Mouse (Mus musculus) limb, embryonic 13.5 days (tissue): ENCODE measurements around the gene Cxcl3. TPM values are rescaled to one million over a fixed set of nuclear protein-coding genes. Genes with fewer than 3 reads are reported as not detected.
"Not testable (repeated sequence)": the region's sequence is repeated elsewhere in the genome, so short reads cannot be mapped to it uniquely, and the experiment has no call there.

Source experiments
- ATAC-seq: fragments of 200-750 bp; cut with Nextera tagmentation; 2 replicates; pipeline ENCODE4 v1.8.0; 2017; ENCODE audit warnings: low read depth, moderate number of reproducible peaks, moderate TSS enrichment; ENCODE audit not compliant: low FRiP score
- H3K27ac ChIP-seq: fragments of 300-500 bp; sonication (generic); 2 replicates; pipeline ENCODE4 v1.5.1; 2015; ENCODE audit warnings: inconsistent platforms, mild to moderate bottlenecking, moderate library complexity
- H3K27me3 ChIP-seq: fragments of 300-500 bp; sonication (generic); 2 replicates; pipeline ENCODE4 v1.6.1; 2015; ENCODE audit warnings: mild to moderate bottlenecking, inconsistent platforms
- H3K36me3 ChIP-seq: fragments of 300-500 bp; sonication (generic); 2 replicates; pipeline ENCODE4 v1.6.1; 2015; ENCODE audit warnings: inconsistent platforms, mild to moderate bottlenecking, moderate library complexity
- H3K4me1 ChIP-seq: fragments of 300-500 bp; sonication (generic); 2 replicates; pipeline ENCODE4 v1.6.1; 2015; ENCODE audit warnings: inconsistent platforms
- H3K4me2 ChIP-seq: fragments of 300-500 bp; sonication (generic); replicated peaks from 2 replicates; pipeline ENCODE4 v1.6.1; 2015; ENCODE audit warnings: inconsistent platforms, mild to moderate bottlenecking, moderate library complexity
- H3K4me3 ChIP-seq: fragments of 300-500 bp; sonication (generic); 2 replicates; pipeline ENCODE4 v1.5.1; 2015; ENCODE audit warnings: moderate library complexity, mild to moderate bottlenecking, inconsistent platforms
- H3K9ac ChIP-seq: fragments of 300-500 bp; sonication (generic); 2 replicates; pipeline ENCODE4 v1.6.1; 2015; ENCODE audit warnings: mild to moderate bottlenecking, inconsistent platforms
- H3K9me3 ChIP-seq: fragments of 300-500 bp; sonication (generic); 2 replicates; pipeline ENCODE4 v1.6.1; 2016; ENCODE audit warnings: inconsistent platforms
- WGBS: fragments of 180-500 bp; shearing (Covaris S2); methylation state at CpG from one replicate; pipeline ENCODE4 v1.1.7; 2015; 5-methylcytosine and 5-hydroxymethylcytosine counted together
- polyA plus RNA-seq: library from polyadenylated mRNA; unstranded; fragments of >200 nt; fragmentation: Nextera tagmentation; extraction: Ambion mirVana; gene quantifications from 2 replicates; pipeline ENCODE4 v1.2.1, GENCODE M21; 2015

Cxcl3 gene
- polyA plus RNA-seq, 1 experiment from 2014 or later, result 0.52 TPM

DNA sequence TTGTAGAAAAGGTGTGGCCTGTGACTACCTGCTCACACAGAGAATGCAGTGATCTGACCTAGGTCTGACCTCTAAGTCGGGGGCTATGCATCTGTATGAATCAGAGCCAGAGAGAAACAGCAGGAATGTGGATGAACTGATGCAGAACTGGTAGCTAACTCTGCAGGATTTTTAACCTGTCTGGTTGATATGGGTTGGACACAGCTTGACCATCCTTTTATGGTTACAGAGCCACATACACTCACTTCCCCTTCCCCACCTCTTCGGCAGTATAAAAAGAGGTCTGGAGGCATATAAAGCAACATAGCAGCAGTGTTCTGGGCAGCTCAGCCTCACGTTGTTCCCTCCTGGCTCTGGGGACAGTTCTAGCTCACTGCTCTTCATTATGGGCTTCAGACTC lies 17.7 kb upstream of the Cxcl3 start, which contains the start of gene Ppbp:
TSS of gene Ppbp (plus strand) at position 301 of the 400 bp plus-strand sequence.
- no peaks in the 10 kb centered on the region for H3K9me3 ChIP-seq
- ATAC-seq, result no peak
- no peak within 1 kb of the TSS for H3K4me2 ChIP-seq
- H3K4me1 ChIP-seq, result peaks cover 6% of the 10 kb centered on the region; the same call in 1 of the 2 replicates
- H3K27ac ChIP-seq, result no peak within 1 kb of the TSS
- H3K9ac ChIP-seq, result no peak within 1 kb of the TSS
- peaks cover 22% of the 10 kb centered on the region for H3K27me3 ChIP-seq
- WGBS, result 52% methylated on average over 3 of the region's 3 CpGs
- no peaks in the 10 kb centered on the region for H3K36me3 ChIP-seq
- no peak within 1 kb of the TSS for H3K4me3 ChIP-seq

DNA sequence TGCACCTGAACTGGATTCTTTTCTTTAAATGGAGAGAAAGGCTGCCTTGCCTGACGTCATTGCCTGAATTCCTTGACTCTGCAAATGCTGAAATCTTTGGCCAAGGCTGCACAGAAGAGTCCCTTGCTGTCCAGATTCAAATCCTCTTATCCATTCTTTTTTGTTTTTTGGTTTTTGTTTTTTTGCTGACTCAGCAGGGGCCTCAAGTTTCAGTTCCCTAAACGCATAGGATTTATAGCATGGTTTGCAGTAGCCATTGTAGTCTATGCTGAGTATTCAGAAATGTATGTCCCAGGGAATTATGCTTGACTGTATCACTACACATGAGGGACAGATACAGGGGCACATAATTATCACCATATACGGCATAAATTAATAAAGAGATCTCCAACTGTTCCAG lies 14.5 kb upstream of the Cxcl3 start:
- no peak for ATAC-seq
- no peaks in the 10 kb centered on the region for H3K9me3 ChIP-seq
- H3K27me3 ChIP-seq, result peaks cover 16% of the 10 kb centered on the region
- no peaks in the 10 kb centered on the region for H3K36me3 ChIP-seq
- no peak overlapping the region for H3K4me3 ChIP-seq
- WGBS, result 60% methylated on average over 3 of the region's 3 CpGs
- peaks cover 6% of the 10 kb centered on the region; the same call in 1 of the 2 replicates for H3K4me1 ChIP-seq
- H3K4me2 ChIP-seq, result no peak overlapping the region
- no peak overlapping the region for H3K27ac ChIP-seq
- H3K9ac ChIP-seq, result no peak overlapping the region

DNA sequence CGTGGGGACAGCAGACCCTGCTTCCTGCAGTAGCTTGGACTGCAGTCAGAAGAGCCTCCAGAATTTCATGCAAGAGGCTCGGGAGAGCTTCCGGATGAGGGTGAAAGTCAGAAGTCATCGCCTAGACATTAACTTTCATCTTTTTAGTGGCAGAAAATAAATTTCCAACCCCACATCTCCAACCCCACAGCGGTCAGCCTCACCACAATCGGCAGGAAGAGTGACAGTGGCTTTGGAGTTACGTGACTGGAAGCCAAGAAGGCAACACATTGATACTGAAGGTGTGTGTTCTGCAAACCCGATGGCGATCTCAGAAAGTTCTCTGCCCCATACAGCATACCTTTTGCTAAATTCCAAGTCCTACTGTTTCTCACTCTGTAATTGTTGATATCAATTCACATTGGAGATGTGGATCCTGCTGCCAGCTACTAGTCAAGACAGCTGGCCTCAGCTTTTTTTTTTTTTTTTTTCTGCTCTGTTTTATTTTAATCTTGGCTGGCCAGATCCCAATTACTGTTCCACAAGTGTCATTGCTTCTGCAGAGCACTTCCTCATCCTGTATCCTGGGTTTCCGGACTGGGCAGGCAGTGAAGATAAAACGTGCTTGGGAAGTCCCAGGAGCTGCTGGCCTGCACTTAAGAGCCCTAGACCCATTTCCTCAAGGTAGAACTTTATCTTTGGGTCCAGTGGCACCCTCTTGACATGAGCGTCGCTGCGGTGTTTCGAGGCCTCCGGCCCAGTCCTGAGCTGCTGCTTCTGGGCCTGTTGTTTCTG lies 13.8 kb upstream of the Cxcl3 start, which contains the start of gene Pf4:
TSS of gene Pf4 (plus strand) at position 556 of the 774 bp plus-strand sequence.
- ATAC-seq, result no peak

DNA sequence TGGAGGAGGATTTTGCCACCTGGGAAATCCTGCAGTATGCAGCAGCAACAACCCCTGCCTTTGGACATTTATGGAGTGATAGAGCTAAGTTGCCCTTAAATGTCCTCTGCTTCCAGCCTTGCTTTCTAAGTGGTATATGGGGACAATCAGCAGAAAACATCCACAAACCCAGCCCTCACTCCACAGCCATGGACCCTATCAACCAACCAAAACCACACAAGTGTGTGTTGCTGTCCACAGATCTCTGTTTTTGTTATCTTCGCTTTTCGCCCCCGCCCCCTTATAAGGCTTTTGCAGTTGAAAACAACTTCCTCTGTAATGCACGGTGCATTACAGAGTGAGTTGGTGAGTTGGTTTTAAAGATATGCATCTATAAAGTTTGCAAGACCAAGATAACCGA lies 10.3 kb upstream of the Cxcl3 start:
- Histone ChIP-seq H3K4me3 (no peak overlapping the region), H3K9me3 (no peaks in the 10 kb centered on the region), H3K4me2 (no peak overlapping the region), H3K27ac (no peak overlapping the region), H3K4me1 (peaks cover 6% of the 10 kb centered on the region; the same call in 1 of the 2 replicates), H3K36me3 (no peaks in the 10 kb centered on the region), H3K27me3 (0 out of 2 replicates have a peak, but pooled peaks cover 4% of the 10 kb centered on the region), H3K9ac (no peak overlapping the region)
- ATAC-seq, result no peak
- WGBS, result 88% methylated on average over 5 of the region's 5 CpGs

More for the DNA sequence above, 13.8 kb upstream of the Cxcl3 start, which contains the start of gene Pf4:
- no peak within 1 kb of the TSS for H3K4me2 ChIP-seq
- peaks cover 6% of the 10 kb centered on the region; the same call in 1 of the 2 replicates for H3K4me1 ChIP-seq
- H3K36me3 ChIP-seq, result no peaks in the 10 kb centered on the region
- no peaks in the 10 kb centered on the region for H3K9me3 ChIP-seq
- H3K27me3 ChIP-seq, result peaks cover 16% of the 10 kb centered on the region
- H3K4me3 ChIP-seq, result no peak within 1 kb of the TSS
- 87% methylated on average over 16 of the region's 16 CpGs for WGBS
- H3K9ac ChIP-seq, result no peak within 1 kb of the TSS
- H3K27ac ChIP-seq, result no peak within 1 kb of the TSS

DNA sequence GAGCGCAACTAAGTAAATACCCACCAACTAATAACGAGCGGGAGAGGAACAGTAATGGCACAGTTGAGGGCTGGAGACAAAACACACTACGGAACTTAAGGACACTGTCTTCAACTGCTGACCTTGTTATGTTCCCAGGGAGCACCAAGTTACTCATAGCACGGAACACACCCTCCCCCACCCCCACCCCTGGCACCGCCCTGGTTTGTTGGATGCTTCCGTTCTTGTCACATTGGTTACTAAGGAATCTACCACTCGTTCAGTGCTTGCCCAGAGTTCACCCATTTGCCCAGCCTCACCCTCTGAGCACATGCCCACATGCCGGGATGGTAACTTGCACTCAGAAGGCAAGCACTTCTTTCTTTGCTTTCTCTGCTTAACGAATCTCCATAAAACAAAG lies 8.3 kb upstream of the Cxcl3 start:
- Histone ChIP-seq H3K27ac (no peak overlapping the region), H3K36me3 (no peaks in the 10 kb centered on the region), H3K4me1 (no peaks in the 10 kb centered on the region), H3K9ac (no peak overlapping the region), H3K4me3 (no peak overlapping the region), H3K27me3 (0 out of 2 replicates have a peak, but pooled peaks cover 3% of the 10 kb centered on the region), H3K4me2 (no peak overlapping the region), H3K9me3 (no peaks in the 10 kb centered on the region)
- no peak for ATAC-seq
- WGBS, result 74% methylated on average over 10 of the region's 10 CpGs

DNA sequence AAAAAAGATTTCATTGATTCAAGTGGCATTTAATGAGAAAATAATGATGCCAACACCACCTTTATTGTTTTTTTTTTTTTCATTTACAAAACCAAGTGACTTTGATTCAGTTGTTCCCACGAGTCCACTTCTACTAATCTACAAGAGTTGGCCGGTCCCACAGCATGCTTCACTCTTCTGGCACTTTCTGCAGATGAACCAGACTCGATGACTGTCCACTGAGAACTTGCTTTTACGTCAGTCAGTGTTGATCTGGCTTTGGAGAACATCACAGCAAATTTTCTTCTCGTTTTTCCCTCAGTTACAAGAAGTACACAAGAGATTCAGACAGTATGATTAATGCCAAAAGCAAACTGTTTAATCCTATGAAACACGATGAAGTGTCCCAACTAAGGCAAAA lies 7.0 kb upstream of the Cxcl3 start:
- Histone ChIP-seq H3K27me3 (no peaks in the 10 kb centered on the region), H3K36me3 (no peaks in the 10 kb centered on the region), H3K4me1 (no peaks in the 10 kb centered on the region), H3K27ac (no peak overlapping the region), H3K4me3 (no peak overlapping the region), H3K9me3 (no peaks in the 10 kb centered on the region), H3K9ac (no peak overlapping the region), H3K4me2 (no peak overlapping the region)
- WGBS, result 72% methylated on average over 6 of the region's 6 CpGs
- no peak for ATAC-seq

DNA sequence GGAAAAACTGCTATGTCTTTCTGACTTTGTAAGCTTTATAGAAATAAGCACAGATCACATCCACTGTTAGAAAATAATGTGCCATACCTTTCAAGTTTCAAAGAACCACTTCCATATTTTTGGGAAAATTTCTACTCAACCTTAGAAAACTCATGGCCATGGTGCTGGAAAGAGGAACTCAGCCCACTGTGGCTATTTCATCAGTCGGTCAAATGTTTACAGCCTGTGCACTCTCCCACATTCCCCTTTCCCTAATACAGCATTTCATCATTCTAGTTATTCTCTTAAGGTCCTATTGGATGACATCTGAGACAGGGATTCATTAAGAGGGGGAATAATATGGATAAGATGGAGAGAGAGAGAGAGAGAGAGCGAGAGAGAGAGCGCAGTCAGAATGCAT lies 2.2 kb upstream of the Cxcl3 start:
- Histone ChIP-seq H3K4me2 (no peak overlapping the region), H3K9me3 (no peaks in the 10 kb centered on the region), H3K4me3 (no peak overlapping the region), H3K9ac (no peak overlapping the region), H3K27me3 (peaks cover 8% of the 10 kb centered on the region), H3K4me1 (peaks cover 4% of the 10 kb centered on the region; the same call in 1 of the 2 replicates), H3K27ac (no peak overlapping the region), H3K36me3 (no peaks in the 10 kb centered on the region)
- 82% methylated on average over 3 of the region's 3 CpGs for WGBS
- ATAC-seq, result no peak

DNA sequence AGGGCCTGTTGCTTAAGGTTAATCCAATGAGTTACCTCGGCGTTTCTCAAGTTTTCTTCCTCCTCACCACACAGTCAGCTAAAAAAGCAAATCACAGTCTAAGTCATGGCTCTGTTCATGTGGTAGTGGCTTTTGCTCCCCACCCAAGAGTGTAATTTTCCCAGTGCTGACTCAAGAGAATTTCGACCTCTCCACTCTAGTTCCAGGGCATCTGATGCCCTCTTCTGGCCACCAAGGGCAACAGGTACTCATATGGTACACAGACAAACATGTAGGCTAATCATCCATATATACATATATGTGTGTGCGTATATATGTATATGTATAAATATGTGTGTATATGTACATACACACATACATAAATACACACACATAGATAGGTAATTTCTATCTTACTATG lies 2.2 kb downstream of the Cxcl3 start:
- no peak overlapping the region for H3K4me3 ChIP-seq
- H3K4me1 ChIP-seq, result peaks cover 15% of the 10 kb centered on the region
- no peak overlapping the region for H3K9ac ChIP-seq
- no peak overlapping the region for H3K4me2 ChIP-seq
- ATAC-seq, result no peak
- H3K27me3 ChIP-seq, result peaks cover 8% of the 10 kb centered on the region
- H3K9me3 ChIP-seq, result no peaks in the 10 kb centered on the region
- H3K36me3 ChIP-seq, result no peaks in the 10 kb centered on the region
- WGBS, result 71% methylated on average over 4 of the region's 4 CpGs
- H3K27ac ChIP-seq, result no peak overlapping the region

DNA sequence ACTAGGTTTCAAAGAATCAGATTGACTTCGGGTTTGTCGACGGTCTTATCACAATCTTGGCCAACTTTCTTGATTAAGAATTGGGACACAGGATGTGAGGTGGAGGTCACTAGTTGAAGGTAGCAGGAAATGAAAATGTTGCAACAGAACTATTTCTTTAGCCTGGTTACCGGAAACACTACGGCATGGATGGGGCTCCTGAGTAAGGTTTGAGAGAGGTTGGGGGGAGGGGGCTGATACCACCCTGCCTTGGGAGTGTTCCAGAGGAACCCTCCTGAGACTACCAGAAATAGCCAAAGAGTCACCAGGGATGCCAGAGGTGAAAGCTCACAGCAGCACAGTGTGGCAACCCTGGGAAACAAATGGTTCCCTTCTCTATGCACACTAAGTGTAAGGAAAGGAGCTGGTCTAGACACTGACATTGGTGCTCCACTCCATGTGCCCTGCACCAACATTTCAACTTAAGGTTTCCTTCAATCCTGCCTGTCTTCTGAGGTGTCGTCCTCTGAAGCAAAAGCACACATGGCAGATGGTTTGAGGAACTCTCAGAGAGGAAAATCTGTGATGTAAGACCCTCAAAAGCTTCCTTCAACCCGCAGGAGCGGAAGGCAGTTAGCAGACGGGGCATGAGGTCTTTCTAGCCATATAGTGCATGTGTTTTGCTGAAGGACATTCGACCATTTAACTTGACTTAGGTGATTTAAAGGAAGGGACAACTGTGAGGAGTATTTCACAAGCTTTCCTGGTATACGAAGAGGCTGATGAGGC lies 3.6 kb downstream of the Cxcl3 start:
- peaks cover 8% of the 10 kb centered on the region for H3K27me3 ChIP-seq
- no peaks in the 10 kb centered on the region for H3K36me3 ChIP-seq
- no peak for ATAC-seq
- no peaks in the 10 kb centered on the region for H3K9me3 ChIP-seq
- peaks cover 19% of the 10 kb centered on the region for H3K4me1 ChIP-seq
- H3K4me2 ChIP-seq, result peak overlapping the region; percentile 40
- H3K9ac ChIP-seq, result no peak overlapping the region
- no peak overlapping the region for H3K27ac ChIP-seq
- 53% methylated on average over 11 of the region's 11 CpGs for WGBS
- no peak overlapping the region; the same call in 1 of the 2 replicates for H3K4me3 ChIP-seq

DNA sequence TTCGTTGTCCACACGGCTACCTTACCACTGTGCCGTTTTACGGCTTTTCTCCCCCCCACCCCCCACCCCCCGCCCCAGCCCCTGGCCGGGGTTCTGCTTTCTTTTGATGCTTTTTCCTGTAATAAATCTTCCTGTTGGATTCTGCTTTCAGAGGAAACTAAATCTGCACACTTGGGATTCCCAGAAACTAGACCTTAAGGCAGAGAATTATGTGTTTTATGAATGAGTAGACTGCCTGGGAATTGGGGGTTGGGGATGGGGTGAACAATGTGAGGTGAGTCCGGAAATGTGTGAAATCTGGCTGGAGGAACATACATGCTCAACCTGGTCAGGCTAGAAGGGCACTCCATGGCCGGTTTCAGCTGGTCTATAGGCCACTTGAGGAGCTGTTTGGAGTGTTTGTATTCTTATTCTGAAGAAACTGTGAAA lies 4.2 kb downstream of the Cxcl3 start:
- H3K9me3 ChIP-seq, result no peaks in the 10 kb centered on the region
- H3K27me3 ChIP-seq, result peaks cover 6% of the 10 kb centered on the region
- WGBS, result 4% methylated on average over 8 of the region's 8 CpGs
- H3K4me2 ChIP-seq, result peak overlapping the region; percentile 40
- ATAC-seq, result peak; percentile 69
- H3K9ac ChIP-seq, result no peak overlapping the region
- H3K27ac ChIP-seq, result no peak overlapping the region
- no peak overlapping the region; the same call in 1 of the 2 replicates for H3K4me3 ChIP-seq
- H3K36me3 ChIP-seq, result no peaks in the 10 kb centered on the region
- H3K4me1 ChIP-seq, result peaks cover 23% of the 10 kb centered on the region

DNA sequence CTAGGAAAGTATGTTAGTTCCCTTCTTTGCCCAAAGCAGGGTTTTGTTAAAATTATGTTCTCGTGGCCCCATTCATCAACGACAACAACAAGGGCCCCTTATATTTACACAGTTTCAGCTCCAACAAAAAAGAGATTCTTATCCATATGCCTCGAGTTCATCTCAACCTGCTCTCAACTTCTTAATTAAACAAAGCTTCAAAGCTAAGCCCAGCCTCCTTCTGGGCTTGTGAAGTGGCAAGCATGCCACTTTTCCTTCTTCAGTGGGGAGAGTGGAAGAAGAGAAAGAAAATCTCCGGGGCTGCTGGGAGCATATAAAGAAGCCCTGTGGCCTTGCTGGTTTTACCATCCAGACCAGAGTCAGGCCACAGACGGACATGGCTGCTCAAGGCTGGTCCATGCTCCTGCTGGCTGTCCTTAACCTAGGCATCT lies 8.3 kb downstream of the Cxcl3 start, which contains the start of gene Cxcl15:
TSS of gene Cxcl15 (plus strand) at position 340 of the 431 bp plus-strand sequence.
- ATAC-seq, result no peak
- H3K36me3 ChIP-seq, result no peaks in the 10 kb centered on the region
- peak within 1 kb of the TSS; percentile 18; the same call in 1 of the 2 replicates for H3K27ac ChIP-seq
- no peaks in the 10 kb centered on the region for H3K27me3 ChIP-seq
- H3K4me3 ChIP-seq, result no peak within 1 kb of the TSS
- WGBS, result 61% methylated on average over 5 of the region's 5 CpGs
- H3K9ac ChIP-seq, result no peak within 1 kb of the TSS
- no peak within 1 kb of the TSS for H3K4me2 ChIP-seq
- peaks cover 19% of the 10 kb centered on the region for H3K4me1 ChIP-seq
- no peaks in the 10 kb centered on the region for H3K9me3 ChIP-seq

DNA sequence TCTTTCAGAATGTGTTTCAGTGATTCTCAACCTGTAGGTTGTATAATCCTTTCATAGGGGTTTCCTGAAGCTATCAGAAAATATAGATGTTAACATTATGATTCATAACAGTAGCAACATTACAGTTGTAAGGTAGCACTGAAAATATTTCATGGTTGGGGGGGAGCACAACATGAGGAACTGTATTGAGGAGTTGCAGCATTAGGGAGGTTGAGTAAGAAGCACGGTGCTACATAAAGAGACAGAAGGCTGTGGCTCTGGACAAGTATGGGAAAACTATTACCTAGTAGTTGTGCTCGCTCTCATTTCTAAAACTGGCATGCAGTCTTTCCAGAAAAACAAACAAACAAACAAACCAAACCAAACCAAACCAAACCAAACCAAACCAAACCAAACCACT lies 9.5 kb downstream of the Cxcl3 start:
- not testable (repeated sequence) for H3K9ac ChIP-seq, H3K4me3 ChIP-seq, H3K4me2 ChIP-seq, H3K27ac ChIP-seq, H3K9me3 ChIP-seq, H3K27me3 ChIP-seq, H3K36me3 ChIP-seq, H3K4me1 ChIP-seq, ATAC-seq
- 82% methylated on average over 2 of the region's 2 CpGs for WGBS
